Mouse (Mus musculus): Measurements from ENCODE around the gene Mecom.
"Not testable (repeated sequence)": the region's sequence is repeated elsewhere in the genome, so short reads cannot be mapped to it uniquely, and the experiment has no call there.

Gene Mecom

GRCm38 (mm10) chr3:30445970-30446442 lies 101.8 kb downstream of the Mecom start:
- DNase-seq (ENCODE audit: low read depth, low spot score): no peak

DNA sequence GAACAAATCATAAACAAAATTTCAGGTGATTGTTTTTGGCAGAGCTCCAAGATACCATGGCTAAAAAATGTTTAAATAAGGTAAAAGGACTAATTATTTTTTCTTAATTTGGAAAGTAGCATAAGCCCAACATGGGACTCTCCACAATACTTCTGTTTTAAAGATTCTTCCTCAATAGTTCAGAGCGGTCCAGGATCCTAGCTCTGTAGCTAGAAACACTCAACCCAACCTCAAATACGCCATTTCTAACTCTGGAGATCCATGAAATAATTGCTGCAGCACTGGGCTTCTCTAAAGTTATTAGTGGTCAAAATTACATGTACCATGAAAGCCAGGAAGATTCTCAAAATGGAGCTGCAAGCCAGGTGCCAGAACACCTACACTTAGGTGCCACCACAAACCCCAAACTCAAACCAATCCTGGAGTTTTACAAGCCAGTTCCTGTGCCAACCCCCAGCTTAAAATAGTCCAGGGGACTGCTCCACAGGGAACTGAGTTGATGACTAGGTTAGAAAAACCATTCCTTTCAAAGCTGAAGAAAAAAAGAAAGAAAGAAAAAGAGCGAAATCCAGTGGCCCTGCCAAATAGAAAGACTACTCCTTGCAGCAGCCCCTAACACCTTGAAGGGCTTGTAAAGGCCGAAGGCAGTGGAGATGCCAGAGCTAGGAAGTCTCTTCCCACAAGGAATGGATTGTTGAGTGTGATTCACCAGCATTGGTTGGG lies 102.4 kb downstream of the Mecom start:
- DNase-seq (ENCODE audit: low read depth, low spot score): no peak

GRCm38 (mm10) chr3:30441646-30442045 lies 106.2 kb downstream of the Mecom start:
- no peak for DNase-seq (ENCODE audit: low read depth, low spot score)

- no peak for DNase-seq (ENCODE audit: low read depth, low spot score)
Measured at GRCm38 (mm10) chr3:30438007-30438406, 109.8 kb downstream of the Mecom start.

GRCm38 (mm10) chr3:30436561-30436960 lies 111.2 kb downstream of the Mecom start:
- DNase-seq (ENCODE audit: low read depth, low spot score): no peak

DNA sequence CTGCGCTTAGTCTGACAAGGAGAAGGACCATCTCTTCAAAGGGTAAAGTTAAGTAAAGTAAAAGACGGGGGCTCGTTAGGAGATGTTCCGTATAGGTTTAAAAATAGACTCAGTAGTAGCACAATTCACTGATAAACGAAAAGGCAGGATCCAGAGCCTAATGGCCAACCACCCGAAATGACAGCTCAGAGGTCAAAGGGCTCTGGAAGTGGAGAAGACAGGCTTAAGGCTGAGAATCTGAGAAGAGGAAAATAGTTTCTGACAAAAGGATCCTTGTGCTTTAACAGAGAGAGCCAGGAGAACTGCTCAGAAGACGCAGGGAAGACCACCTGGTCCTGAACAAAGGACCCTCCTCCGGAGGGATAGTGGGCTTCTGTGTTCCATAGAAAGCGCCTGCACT lies 111.7 kb downstream of the Mecom start:
- DNase-seq (ENCODE audit: low read depth, low spot score): no peak

- no peak for DNase-seq (ENCODE audit: low read depth, low spot score)
Measured at GRCm38 (mm10) chr3:30428877-30429276, 118.9 kb downstream of the Mecom start.

- DNase-seq (ENCODE audit: low read depth, low spot score): no peak
Measured at GRCm38 (mm10) chr3:30424036-30424435, 123.8 kb downstream of the Mecom start.

GRCm38 (mm10) chr3:30421948-30422347 lies 125.9 kb downstream of the Mecom start:
- DNase-seq (ENCODE audit: low read depth, low spot score): not testable (repeated sequence)

GRCm38 (mm10) chr3:30420899-30421298 lies 126.9 kb downstream of the Mecom start:
- no peak for DNase-seq (ENCODE audit: low read depth, low spot score)

GRCm38 (mm10) chr3:30414173-30414572 lies 133.6 kb downstream of the Mecom start:
- DNase-seq (ENCODE audit: low read depth, low spot score): no peak

- no peak for DNase-seq (ENCODE audit: low read depth, low spot score)
Measured at GRCm38 (mm10) chr3:30410778-30411177, 137.0 kb downstream of the Mecom start.

DNA sequence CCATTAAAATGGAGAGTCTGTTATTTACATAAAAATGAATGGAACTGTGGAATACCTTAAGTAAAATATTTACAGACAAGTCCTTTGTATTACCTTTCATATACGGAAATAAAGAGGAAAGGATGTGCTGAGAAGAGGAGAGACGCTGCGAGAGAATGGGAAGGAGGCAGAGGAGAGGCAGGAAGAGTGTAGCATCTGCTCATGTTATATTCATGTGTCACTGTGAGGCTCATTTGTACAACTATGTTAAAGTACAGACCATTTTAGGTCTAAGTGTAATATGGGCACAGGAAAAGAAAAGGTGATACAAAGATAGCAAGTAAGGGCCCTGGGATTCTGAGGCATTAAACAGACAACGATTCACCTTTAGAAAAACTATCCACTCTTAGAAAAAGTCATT lies 143.0 kb downstream of the Mecom start:
- DNase-seq (ENCODE audit: low read depth, low spot score): no peak

DNA sequence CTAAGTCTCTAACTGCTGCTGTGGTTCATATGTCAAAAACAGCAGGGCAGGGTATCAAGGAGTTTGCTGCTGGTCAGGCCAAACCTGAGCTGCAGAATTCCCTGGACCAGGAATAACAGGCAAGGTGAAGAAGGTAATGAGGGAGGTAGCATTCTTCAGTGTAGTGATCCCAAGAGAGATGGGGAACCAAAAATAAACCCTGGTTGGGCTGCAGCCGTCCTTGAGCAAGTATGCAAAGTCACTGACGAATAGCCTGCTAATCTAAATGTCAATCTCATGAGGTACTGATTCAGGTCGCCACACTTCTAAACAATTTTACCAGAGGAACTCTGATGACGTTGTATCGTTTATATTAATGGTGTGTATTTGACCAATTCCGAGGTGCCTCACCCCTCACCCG lies 148.9 kb downstream of the Mecom start:
- DNase-seq (ENCODE audit: low read depth, low spot score): no peak

DNA sequence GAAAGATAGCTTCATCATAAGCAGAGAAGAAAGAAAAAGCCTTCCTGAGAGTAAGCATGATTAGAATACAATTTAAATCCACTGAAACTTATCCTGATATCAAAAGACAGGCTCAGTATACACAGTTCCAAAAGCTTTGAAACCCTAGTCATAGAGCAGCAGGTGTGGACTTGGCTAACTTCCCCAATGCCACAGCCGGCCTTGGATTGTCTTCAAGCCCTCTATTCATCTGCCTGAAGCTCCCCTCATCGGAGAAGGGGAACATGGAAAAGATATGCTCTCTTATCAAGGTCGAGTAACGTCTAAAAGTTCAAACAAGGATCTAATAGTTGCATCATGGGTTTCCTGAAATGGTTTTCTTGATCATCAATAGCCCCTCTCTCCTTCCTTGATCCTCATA lies 152.9 kb downstream of the Mecom start:
- DNase-seq (ENCODE audit: low read depth, low spot score): no peak

DNA sequence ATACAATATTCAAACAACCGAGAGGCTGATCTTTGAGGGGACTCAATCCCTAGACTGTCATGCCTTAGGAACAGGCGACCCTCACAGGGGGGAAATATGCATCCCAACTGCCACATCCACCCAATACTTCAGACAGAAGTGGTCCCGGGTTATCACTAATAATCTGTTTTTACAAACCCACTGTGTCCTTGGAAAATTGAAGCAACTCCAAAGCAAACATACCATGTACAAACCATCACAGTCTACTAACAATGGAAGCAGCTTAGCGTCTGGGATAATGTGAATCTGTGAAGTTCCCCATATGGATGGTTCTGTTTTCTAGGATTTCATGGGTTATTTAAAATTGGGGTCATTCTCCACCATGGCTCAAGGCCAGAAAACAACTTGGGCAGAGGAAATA lies 155.1 kb downstream of the Mecom start:
- DNase-seq (ENCODE audit: low read depth, low spot score): no peak

DNA sequence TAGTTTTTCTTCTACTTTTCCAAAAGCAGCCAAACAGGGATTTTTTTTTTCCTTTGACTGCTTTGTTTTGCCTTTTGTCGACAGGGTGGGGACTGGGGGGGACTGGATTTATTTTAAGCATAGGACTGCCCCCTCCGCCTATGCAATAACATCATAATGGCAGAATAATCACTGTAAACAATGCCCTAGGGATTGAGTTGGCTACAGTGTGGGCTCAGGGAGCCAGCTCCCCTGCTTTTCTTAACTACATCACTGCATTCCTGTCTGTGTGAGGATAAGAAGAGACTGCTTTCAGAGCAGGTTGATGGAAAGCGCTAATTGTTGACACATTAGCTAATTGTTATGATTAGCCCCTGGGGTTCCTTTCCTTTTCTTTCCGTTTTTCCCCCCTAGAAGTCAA lies 155.6 kb downstream of the Mecom start:
- no peak for DNase-seq (ENCODE audit: low read depth, low spot score)

DNA sequence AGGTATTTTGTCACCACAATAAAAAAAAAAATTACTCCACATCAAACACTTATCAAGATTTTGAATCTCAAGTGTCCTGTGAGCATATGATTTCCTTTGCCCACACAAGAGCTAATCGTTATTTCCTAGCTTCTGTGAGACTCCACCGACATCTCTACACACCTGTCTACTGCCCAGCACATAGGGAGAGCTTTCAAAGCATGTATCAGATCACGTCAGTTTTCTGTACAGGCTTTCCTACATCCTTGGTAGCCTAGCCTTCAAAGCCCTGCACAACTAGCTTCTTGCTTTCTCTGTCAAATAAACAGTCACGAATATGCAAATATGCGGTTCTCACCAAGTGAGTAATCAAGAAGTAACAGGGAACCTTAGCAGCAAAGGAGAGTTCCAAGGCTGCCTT lies 157.5 kb downstream of the Mecom start:
- DNase-seq (ENCODE audit: low read depth, low spot score): no peak

- DNase-seq (ENCODE audit: low read depth, low spot score): no peak
Measured at GRCm38 (mm10) chr3:30380273-30380672, 167.5 kb downstream of the Mecom start.

DNA sequence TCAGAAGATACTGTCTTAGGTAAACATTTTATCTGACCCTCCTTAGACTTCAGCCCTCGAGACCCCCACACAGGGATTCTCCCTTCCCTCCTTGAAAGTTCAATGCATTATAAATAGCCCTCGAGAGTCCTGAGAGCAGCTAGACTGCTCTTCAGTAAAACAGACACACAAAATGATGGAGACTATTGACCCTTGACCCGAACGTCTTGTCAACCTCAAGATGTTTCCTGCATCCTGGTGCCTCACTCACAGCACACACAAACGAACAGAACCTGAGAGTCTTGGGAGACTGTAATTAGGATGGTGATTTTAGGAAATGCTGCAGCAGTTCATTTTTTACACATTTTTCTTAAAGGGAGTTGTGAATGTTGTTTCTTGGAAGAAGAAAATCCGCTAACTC lies 168.5 kb downstream of the Mecom start:
- no peak for DNase-seq (ENCODE audit: low read depth, low spot score)

GRCm38 (mm10) chr3:30371472-30371871 lies 176.3 kb downstream of the Mecom start:
- DNase-seq (ENCODE audit: low read depth, low spot score): no peak

DNA sequence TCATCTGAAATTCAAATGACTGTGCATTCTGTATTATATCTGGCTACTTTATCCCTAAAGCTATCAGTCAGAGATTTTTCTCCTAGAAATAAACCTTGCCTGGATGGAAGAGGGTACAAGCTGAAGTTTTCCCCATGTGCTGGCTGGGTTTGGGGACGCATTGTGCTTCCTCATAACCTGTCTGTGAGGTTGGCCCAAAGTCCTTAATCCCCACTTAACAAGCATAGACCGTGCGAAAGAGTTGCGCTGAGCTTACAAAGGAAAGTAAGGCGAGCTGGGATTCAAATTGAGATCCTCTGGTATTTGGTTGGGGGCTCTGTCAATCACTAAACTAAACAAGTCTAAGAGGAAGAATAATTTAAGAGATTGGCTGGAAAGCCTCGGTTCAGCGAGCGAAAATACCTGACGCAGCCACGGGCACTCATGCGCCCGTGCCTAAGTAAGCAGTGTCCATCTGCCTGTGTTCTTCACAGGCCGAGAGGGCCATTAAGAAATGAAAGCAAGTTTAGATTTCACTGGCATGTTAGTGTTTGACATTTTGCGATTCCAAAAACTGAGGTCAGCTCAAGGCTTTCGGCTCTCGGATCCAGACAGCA lies 176.8 kb downstream of the Mecom start:
- no peak for DNase-seq (ENCODE audit: low read depth, low spot score)

- no peak for DNase-seq (ENCODE audit: low read depth, low spot score)
Measured at GRCm38 (mm10) chr3:30366621-30367020, 181.2 kb downstream of the Mecom start.
